Mouse (Mus musculus) hindbrain, embryonic 10.5 days (tissue): Measurements from ENCODE around the gene Tmprss12. TPM values are rescaled to one million over a fixed set of nuclear protein-coding genes. Genes with fewer than 3 reads are reported as not detected.

ENCODE experiments used
- DNase-seq: peaks from one replicate; pipeline ENCODE4 v3.0.0-alpha.2; 2017; ENCODE audit warnings: low spot score
- H3K27ac ChIP-seq: fragments of 300-500 bp; sonication (generic); 2 replicates; pipeline ENCODE4 v1.5.1; 2016; ENCODE audit warnings: mild to moderate bottlenecking, moderate library complexity
- H3K27me3 ChIP-seq: fragments of 300-500 bp; sonication (generic); 2 replicates; pipeline ENCODE4 v1.6.1; 2016; ENCODE audit warnings: mild to moderate bottlenecking; ENCODE audit not compliant: poor library complexity, insufficient read depth, severe bottlenecking
- H3K36me3 ChIP-seq: fragments of 300-500 bp; sonication (generic); 2 replicates; pipeline ENCODE4 v1.6.1; 2016; ENCODE audit warnings: mild to moderate bottlenecking, moderate library complexity
- H3K4me1 ChIP-seq: fragments of 300-500 bp; sonication (generic); replicated peaks from 2 replicates; pipeline ENCODE4 v1.6.1; 2016; ENCODE audit warnings: mild to moderate bottlenecking
- H3K4me3 ChIP-seq: fragments of 300-500 bp; sonication (generic); 2 replicates; pipeline ENCODE4 v1.5.1; 2016; ENCODE audit warnings: mild to moderate bottlenecking, moderate library complexity
- H3K9me3 ChIP-seq: fragments of 300-500 bp; sonication (generic); 2 replicates; pipeline ENCODE4 v1.6.1; 2016; ENCODE audit warnings: mild to moderate bottlenecking, moderate library complexity
- WGBS: fragments of 180-500 bp; shearing (Covaris S2); methylation state at CpG from one replicate; pipeline ENCODE4 v1.1.7; 2016; 5-methylcytosine and 5-hydroxymethylcytosine counted together
- polyA plus RNA-seq: library from polyadenylated mRNA; unstranded; fragments of >200 nt; fragmentation: Nextera tagmentation; extraction: Ambion mirVana; gene quantifications from 2 replicates; pipeline ENCODE4 v1.2.1, GENCODE M21; 2016

The Tmprss12 gene
- not detected in 2 replicates for polyA plus RNA-seq

GRCm38 (mm10) chr15:100280626-100281025, at the start of gene Tmprss12:
Gene Tmprss12 (plus strand): TSS chr15:100280837.
- WGBS = 97% methylated on average over 20 of the region's 20 CpGs
- H3K27ac ChIP-seq = no peak within 1 kb of the TSS
- H3K4me3 ChIP-seq = no peak within 1 kb of the TSS
- DNase-seq = no peak
- no peaks in the 10 kb centered on the region for H3K4me1 ChIP-seq
- H3K27me3 ChIP-seq = no peaks in the 10 kb centered on the region
- peaks cover 4% of the 10 kb centered on the region; the same call in 1 of the 2 replicates for H3K9me3 ChIP-seq
- no peaks in the 10 kb centered on the region for H3K36me3 ChIP-seq

- H3K4me3 ChIP-seq = no peak overlapping the region
- no peak for DNase-seq
- no peaks in the 10 kb centered on the region for H3K9me3 ChIP-seq
- 91% methylated on average over 14 of the region's 14 CpGs for WGBS
- no peaks in the 10 kb centered on the region for H3K27me3 ChIP-seq
- no peak overlapping the region for H3K27ac ChIP-seq
- peaks cover 18% of the 10 kb centered on the region for H3K4me1 ChIP-seq
- H3K36me3 ChIP-seq = peaks cover 54% of the 10 kb centered on the region
These were observed 48.8 kb upstream of the Tmprss12 start for GRCm38 (mm10) chr15:100231616-100232525.

GRCm38 (mm10) chr15:100235208-100235965, 45.2 kb upstream of the Tmprss12 start:
- WGBS = 94% methylated on average over 12 of the region's 12 CpGs
- Histone ChIP-seq H3K4me3 (no peak overlapping the region), H3K36me3 (peaks cover 89% of the 10 kb centered on the region)

GRCm38 (mm10) chr15:100236952-100237351, 43.7 kb upstream of the Tmprss12 start:
- Histone ChIP-seq H3K4me3 (no peak overlapping the region), H3K27me3 (no peaks in the 10 kb centered on the region), H3K9me3 (no peaks in the 10 kb centered on the region), H3K27ac (no peak overlapping the region), H3K4me1 (no peaks in the 10 kb centered on the region), H3K36me3 (peaks cover 99% of the 10 kb centered on the region)
- WGBS = 94% methylated on average over 6 of the region's 6 CpGs
- no peak for DNase-seq

More at GRCm38 (mm10) chr15:100235208-100235965, 45.2 kb upstream of the Tmprss12 start:
- H3K27ac ChIP-seq = no peak overlapping the region
- no peak for DNase-seq
- H3K27me3 ChIP-seq = no peaks in the 10 kb centered on the region
- H3K4me1 ChIP-seq = no peaks in the 10 kb centered on the region
- no peaks in the 10 kb centered on the region for H3K9me3 ChIP-seq

GRCm38 (mm10) chr15:100241780-100242179, 38.9 kb upstream of the Tmprss12 start:
- H3K4me1 ChIP-seq = no peaks in the 10 kb centered on the region

GRCm38 (mm10) chr15:100245951-100246350, 34.7 kb upstream of the Tmprss12 start:
- Histone ChIP-seq H3K27ac (no peak overlapping the region), H3K27me3 (no peaks in the 10 kb centered on the region), H3K4me3 (no peak overlapping the region), H3K4me1 (no peaks in the 10 kb centered on the region), H3K9me3 (no peaks in the 10 kb centered on the region), H3K36me3 (peaks cover 100% of the 10 kb centered on the region)
- 96% methylated on average over 7 of the region's 7 CpGs for WGBS
- DNase-seq = no peak

More at GRCm38 (mm10) chr15:100241780-100242179, 38.9 kb upstream of the Tmprss12 start:
- DNase-seq = no peak
- no peaks in the 10 kb centered on the region for H3K27me3 ChIP-seq
- H3K27ac ChIP-seq = no peak overlapping the region
- H3K4me3 ChIP-seq = no peak overlapping the region
- no peaks in the 10 kb centered on the region for H3K9me3 ChIP-seq
- H3K36me3 ChIP-seq = peaks cover 99% of the 10 kb centered on the region
- WGBS = 94% methylated on average over 6 of the region's 6 CpGs

DNA sequence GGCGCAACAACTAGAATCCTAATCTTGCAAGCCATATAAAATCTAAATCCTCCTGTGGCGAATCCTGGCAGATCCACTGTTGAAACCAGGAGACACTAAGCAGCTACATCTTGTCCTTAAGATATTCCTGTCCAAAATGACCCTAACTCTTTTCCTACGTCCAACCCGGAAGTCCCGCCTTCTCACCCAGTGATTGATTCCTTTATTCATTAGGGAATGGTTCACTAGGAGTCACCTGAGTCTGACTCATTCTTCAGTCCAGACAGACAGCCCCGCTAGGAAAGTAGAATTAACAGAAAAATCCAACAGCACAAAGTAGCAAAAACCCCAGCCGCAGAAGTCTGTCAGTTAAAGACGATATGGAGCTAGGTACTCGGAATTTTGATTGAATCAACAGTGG, 33.3 kb upstream of the Tmprss12 start:
- Histone ChIP-seq H3K4me1 (no peaks in the 10 kb centered on the region), H3K4me3 (no peak overlapping the region), H3K9me3 (no peaks in the 10 kb centered on the region), H3K27ac (no peak overlapping the region), H3K36me3 (peaks cover 100% of the 10 kb centered on the region), H3K27me3 (no peaks in the 10 kb centered on the region)
- no peak for DNase-seq
- 94% methylated on average over 9 of the region's 9 CpGs for WGBS

GRCm38 (mm10) chr15:100248665-100249433, 31.8 kb upstream of the Tmprss12 start:
- H3K4me1 ChIP-seq = no peaks in the 10 kb centered on the region
- no peaks in the 10 kb centered on the region for H3K9me3 ChIP-seq
- peaks cover 100% of the 10 kb centered on the region for H3K36me3 ChIP-seq
- 93% methylated on average over 6 of the region's 6 CpGs for WGBS
- no peak overlapping the region for H3K27ac ChIP-seq
- no peaks in the 10 kb centered on the region for H3K27me3 ChIP-seq
- no peak overlapping the region for H3K4me3 ChIP-seq
- DNase-seq = no peak

DNA sequence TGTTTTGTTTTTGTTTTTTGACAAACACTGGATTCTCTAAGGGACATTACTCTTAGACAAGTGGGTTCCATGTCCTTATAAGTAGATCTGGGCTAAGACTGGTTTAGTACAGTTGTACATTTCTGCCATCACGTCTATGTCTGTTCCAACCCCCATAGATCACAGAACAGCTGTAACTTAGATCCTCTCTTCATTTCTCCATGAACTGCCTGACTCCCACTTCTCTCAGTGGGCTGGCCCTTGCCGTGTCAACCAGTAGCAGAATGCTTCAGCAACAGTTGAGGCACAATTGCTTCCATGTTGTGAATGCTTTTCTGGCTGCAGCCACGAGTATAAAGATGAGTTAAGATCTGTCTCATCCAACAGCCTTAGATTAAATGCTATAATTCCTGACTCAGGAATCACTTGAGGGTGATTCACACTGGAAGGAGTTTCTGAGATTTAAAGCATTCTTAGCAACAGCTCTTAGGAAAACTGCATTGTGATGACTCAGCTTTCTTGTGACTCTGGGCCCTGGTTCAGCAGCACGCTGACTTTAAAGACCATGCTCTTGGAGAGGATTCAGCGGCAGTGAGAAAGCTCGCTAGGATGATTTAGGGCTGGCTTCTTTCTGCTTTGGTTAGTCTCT, 29.4 kb upstream of the Tmprss12 start:
- Histone ChIP-seq H3K27me3 (no peaks in the 10 kb centered on the region), H3K27ac (no peak overlapping the region), H3K36me3 (peaks cover 100% of the 10 kb centered on the region), H3K4me1 (no peaks in the 10 kb centered on the region), H3K4me3 (no peak overlapping the region), H3K9me3 (no peaks in the 10 kb centered on the region)
- no peak for DNase-seq
- 91% methylated on average over 6 of the region's 6 CpGs for WGBS

- DNase-seq = no peak
- 93% methylated on average over 6 of the region's 6 CpGs for WGBS
- Histone ChIP-seq H3K27me3 (no peaks in the 10 kb centered on the region), H3K36me3 (peaks cover 95% of the 10 kb centered on the region), H3K27ac (no peak overlapping the region), H3K9me3 (no peaks in the 10 kb centered on the region), H3K4me3 (no peak overlapping the region), H3K4me1 (no peaks in the 10 kb centered on the region)
These were observed 24.3 kb upstream of the Tmprss12 start for GRCm38 (mm10) chr15:100256386-100256785.

- Histone ChIP-seq H3K4me1 (no peaks in the 10 kb centered on the region), H3K9me3 (no peaks in the 10 kb centered on the region), H3K27me3 (no peaks in the 10 kb centered on the region), H3K27ac (no peak overlapping the region), H3K36me3 (peaks cover 89% of the 10 kb centered on the region), H3K4me3 (no peak overlapping the region)
- 90% methylated on average over 5 of the region's 5 CpGs for WGBS
- DNase-seq = no peak
These were observed 23.3 kb upstream of the Tmprss12 start for GRCm38 (mm10) chr15:100257305-100257704.
